Mouse (Mus musculus) adrenal gland, adult 18-20 months (tissue): Measurements from ENCODE around the gene Cxcr3. TPM values are rescaled to one million over a fixed set of nuclear protein-coding genes. Genes with fewer than 3 reads are reported as not detected.

Experiments used
- total RNA-seq, 2 experiments: library from RNA; stranded (reverse); gene quantifications; 1 replicate in 1 of 2; 2 replicates in 1 of 2; pipeline ENCODE4 v1.2.3; 2021

The Cxcr3 gene
- total RNA-seq, 2 experiments from 2014 or later: 0.73 to 1.1 TPM

Other genes with a start within 250 kb of the Cxcr3 start
- gene Taf1, start 201.5 kb downstream of the Cxcr3 start, total RNA-seq: 10 to 100 TPM; 38.2 to 41.7 TPM
- gene Ogt, start 94.2 kb downstream of the Cxcr3 start, total RNA-seq: 100 to 1,000 TPM; 113 to 171 TPM
- gene Gm4779, start 60.2 kb upstream of the Cxcr3 start, total RNA-seq: not detected
- gene 8030474K03Rik, start 60.4 kb upstream of the Cxcr3 start, total RNA-seq: not detected
- 1 to 10 TPM; 3.8 to 5.1 TPM for gene Nhsl2, start 115.1 kb upstream of the Cxcr3 start, total RNA-seq